Mouse (Mus musculus) adrenal gland, adult 2 months (tissue): ENCODE measurements around the gene Tmc6. TPM values are rescaled to one million over a fixed set of nuclear protein-coding genes. Genes with fewer than 3 reads are reported as not detected.
A peak's percentile ranks its signal among the peaks of the same experiment; 100 is the strongest.

Experiments used
- DNase-seq: peaks from one replicate; pipeline ENCODE4 v3.0.0; 2021
- polyA plus RNA-seq: library from polyadenylated mRNA; depleted of rRNA; stranded (reverse); fragments of >200 nt; gene quantifications from 2 replicates; pipeline ENCODE4 v1.2.3, GENCODE M21; 2012
- total RNA-seq, 2 experiments: library from RNA; stranded (reverse); gene quantifications; 2 replicates each; pipeline ENCODE4 v1.2.3; 2021

The Tmc6 gene
- total and polyA plus RNA-seq, 3 experiments, result 22.3 to 45.1 (median 28.5) TPM

GRCm38 (mm10) chr11:117781199-117781821, 688 bp downstream of the Tmc6 start:
- peak; percentile 93 for DNase-seq

- peak; percentile 95 for DNase-seq
Measured at GRCm38 (mm10) chr11:117780582-117781111, 1.4 kb downstream of the Tmc6 start.

- no peak for DNase-seq
Measured at GRCm38 (mm10) chr11:117780199-117780515, 1.8 kb downstream of the Tmc6 start.

- DNase-seq, result peak; percentile 88
Measured at GRCm38 (mm10) chr11:117779434-117780198, 2.4 kb downstream of the Tmc6 start.

GRCm38 (mm10) chr11:117778851-117779433, 3.1 kb downstream of the Tmc6 start:
- peak; percentile 57 for DNase-seq

GRCm38 (mm10) chr11:117778031-117778430, 4.0 kb downstream of the Tmc6 start:
- peak; percentile 56 for DNase-seq

- DNase-seq, result no peak
Measured at GRCm38 (mm10) chr11:117777111-117777510, 4.9 kb downstream of the Tmc6 start.

- DNase-seq, result peak; percentile 69
Measured at GRCm38 (mm10) chr11:117776085-117776792, 5.8 kb downstream of the Tmc6 start.

GRCm38 (mm10) chr11:117775540-117775939, 6.5 kb downstream of the Tmc6 start:
- no peak for DNase-seq

- DNase-seq, result no peak
Measured at GRCm38 (mm10) chr11:117774925-117775324, 7.1 kb downstream of the Tmc6 start.

GRCm38 (mm10) chr11:117772352-117772751, 9.6 kb downstream of the Tmc6 start:
- DNase-seq, result no peak

GRCm38 (mm10) chr11:117770407-117770806, 11.6 kb downstream of the Tmc6 start:
- DNase-seq, result no peak

GRCm38 (mm10) chr11:117769683-117770047, 12.3 kb downstream of the Tmc6 start:
- DNase-seq, result no peak

GRCm38 (mm10) chr11:117768725-117769682, 13.0 kb downstream of the Tmc6 start:
- no peak for DNase-seq

GRCm38 (mm10) chr11:117766275-117766674, 15.7 kb downstream of the Tmc6 start:
- DNase-seq, result no peak

GRCm38 (mm10) chr11:117765361-117765760, 16.6 kb downstream of the Tmc6 start:
- no peak for DNase-seq

- DNase-seq, result no peak
Measured at GRCm38 (mm10) chr11:117764319-117764718, 17.7 kb downstream of the Tmc6 start.

GRCm38 (mm10) chr11:117762246-117762645, 19.8 kb downstream of the Tmc6 start:
- DNase-seq, result no peak

- DNase-seq, result no peak
Measured at GRCm38 (mm10) chr11:117761801-117762200, 20.2 kb downstream of the Tmc6 start.

GRCm38 (mm10) chr11:117760374-117761119, 21.5 kb downstream of the Tmc6 start:
- no peak for DNase-seq

GRCm38 (mm10) chr11:117759267-117759666, 22.7 kb downstream of the Tmc6 start:
- DNase-seq, result no peak
